Mouse (Mus musculus) CD8-positive naive resting alpha-beta T cell, adult 2 months (primary cell): ENCODE measurements around the gene Dock1.

Experiments used
- DNase-seq, 2 experiments: peaks; one replicate each; pipeline ENCODE4 v3.0.0; 2022; ENCODE audit warnings: low read depth in 2 of 2, low spot score in 2 of 2

Dock1 gene

GRCm38 (mm10) chr7:134670312-134671002 lies at the start of gene Dock1:
Gene Dock1 (plus strand): TSS chr7:134670654.
- DNase-seq: no peak

- no peak for DNase-seq
Measured at GRCm38 (mm10) chr7:134627906-134628305, 42.5 kb upstream of the Dock1 start.

GRCm38 (mm10) chr7:134650246-134650830 lies 20.1 kb upstream of the Dock1 start:
- no peak for DNase-seq

GRCm38 (mm10) chr7:134651071-134651470 lies 19.4 kb upstream of the Dock1 start:
- no peak for DNase-seq

GRCm38 (mm10) chr7:134663241-134663640 lies 7.2 kb upstream of the Dock1 start:
- DNase-seq: no peak

GRCm38 (mm10) chr7:134665642-134666282 lies 4.7 kb upstream of the Dock1 start:
- DNase-seq: no peak

- no peak for DNase-seq
Measured at GRCm38 (mm10) chr7:134667271-134667702, 3.2 kb upstream of the Dock1 start.

GRCm38 (mm10) chr7:134669474-134670311 lies 761 bp upstream of the Dock1 start:
- DNase-seq: no peak

GRCm38 (mm10) chr7:134671003-134671461 lies 578 bp downstream of the Dock1 start:
- no peak for DNase-seq

GRCm38 (mm10) chr7:134671467-134671901 lies 1.0 kb downstream of the Dock1 start:
- DNase-seq: no peak

- DNase-seq: no peak
Measured at GRCm38 (mm10) chr7:134673135-134673534, 2.7 kb downstream of the Dock1 start.

GRCm38 (mm10) chr7:134673952-134674351 lies 3.5 kb downstream of the Dock1 start:
- no peak for DNase-seq

GRCm38 (mm10) chr7:134677852-134678251 lies 7.4 kb downstream of the Dock1 start:
- no peak for DNase-seq

GRCm38 (mm10) chr7:134679314-134680158 lies 9.1 kb downstream of the Dock1 start:
- DNase-seq: no peak

GRCm38 (mm10) chr7:134680161-134680560 lies 9.7 kb downstream of the Dock1 start:
- DNase-seq: no peak

GRCm38 (mm10) chr7:134681729-134682527 lies 11.5 kb downstream of the Dock1 start:
- DNase-seq: no peak

- DNase-seq: no peak
Measured at GRCm38 (mm10) chr7:134688332-134688731, 17.9 kb downstream of the Dock1 start.

- no peak for DNase-seq
Measured at GRCm38 (mm10) chr7:134690118-134690517, 19.7 kb downstream of the Dock1 start.

- no peak for DNase-seq
Measured at GRCm38 (mm10) chr7:134690806-134691205, 20.4 kb downstream of the Dock1 start.

GRCm38 (mm10) chr7:134693325-134693724 lies 22.9 kb downstream of the Dock1 start:
- no peak for DNase-seq
